Mouse (Mus musculus): ENCODE data around the gene Serpini1.

- TF ChIP-seq CTCF (IDR thresholded peaks at IDR 0.05; ENCODE audit: borderline replicate concordance, insufficient read depth, low read depth, low read length) = no peak
- no peak for TF ChIP-seq POLR2A (IDR thresholded peaks at IDR 0.05; ENCODE audit: borderline replicate concordance, insufficient read depth, low read length)
Measured at GRCm38 (mm10) chr3:75655578-75656344, 98.4 kb downstream of the Serpini1 start.

Data from cerebellum, adult 2 months (tissue).